Mouse (Mus musculus): Measurements from ENCODE around the gene Xylb. TPM values are rescaled to one million over a fixed set of nuclear protein-coding genes. Genes with fewer than 3 reads are reported as not detected.

The Xylb gene
- 7.8 and 8.2 TPM in 2 replicates for polyA plus RNA-seq (2012; rRNA removed)

DNA sequence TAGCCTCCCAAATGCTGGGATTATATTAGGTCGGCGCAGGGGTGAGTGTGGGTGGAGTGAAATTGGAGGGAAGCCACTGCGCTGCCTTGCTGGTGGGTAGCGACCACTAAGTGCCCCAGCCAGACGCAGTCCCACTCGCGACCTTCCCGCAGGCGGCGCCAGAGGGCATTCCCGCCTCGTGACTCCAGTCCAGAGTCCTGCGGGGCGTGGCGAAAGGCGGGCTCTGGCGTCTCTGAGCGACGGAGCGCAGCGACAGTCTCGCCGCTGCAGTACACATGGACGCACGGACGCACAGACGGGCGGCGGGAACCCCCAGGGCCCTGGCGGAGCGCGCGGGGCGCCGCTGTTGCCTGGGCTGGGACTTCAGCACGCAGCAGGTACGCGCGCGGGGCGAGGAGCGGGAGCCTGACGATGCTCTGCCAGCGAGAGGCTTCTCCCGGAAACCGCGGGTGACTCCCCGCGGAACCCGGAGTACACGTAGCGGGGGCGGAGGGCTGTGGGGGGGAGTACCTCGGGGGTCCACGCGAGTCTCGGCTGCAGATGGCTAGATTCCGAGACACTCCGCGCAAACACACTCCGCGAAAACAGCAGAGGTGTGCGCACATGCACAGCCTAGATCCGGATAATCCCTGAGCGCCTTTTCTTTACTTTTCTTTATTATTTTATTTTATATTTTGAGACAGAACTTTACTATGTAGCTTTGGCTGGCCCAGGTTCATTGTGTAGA, at the start of gene Xylb:
Xylb (plus strand) TSS at position 51 of the 727 bp plus-strand sequence.
- TF ChIP-seq POLR2A (IDR thresholded peaks at IDR 0.05; ENCODE audit: extremely low read depth, insufficient read depth, low read length): 0 out of 2 replicates have a peak, but pooled peaks have one; percentile 48
- peak; percentile 67 for TF ChIP-seq CTCF (IDR thresholded peaks at IDR 0.05; ENCODE audit: extremely low read depth, insufficient read depth, low read length)
- Histone ChIP-seq H3K4me1 (ENCODE audit: control insufficient read depth, insufficient read depth, low read length) (no peaks in the 10 kb centered on the region), H3K27ac (ENCODE audit: insufficient read depth, low read length) (no peak within 1 kb of the TSS), H3K4me3 (ENCODE audit: insufficient read depth, low read length) (peak within 1 kb of the TSS; percentile 31)

DNA sequence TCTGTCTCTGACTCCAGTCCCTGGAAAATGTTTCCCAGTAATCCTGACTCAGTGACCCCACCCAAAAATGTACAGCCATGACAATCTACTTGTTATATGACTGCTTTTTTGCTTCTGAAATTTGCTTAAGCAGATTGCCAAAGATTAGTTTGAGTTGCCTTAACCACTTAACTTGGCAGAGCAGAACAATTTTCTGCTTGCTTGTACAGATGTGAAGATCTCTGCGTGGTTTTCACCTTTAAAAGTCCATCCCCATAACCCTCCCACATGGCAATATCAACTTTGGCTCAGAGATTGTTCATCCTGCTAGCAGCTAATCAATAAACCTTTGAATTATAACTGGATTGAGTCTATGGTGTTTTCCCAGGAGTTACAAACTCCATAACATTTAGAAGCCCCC, 48.1 kb upstream of the Xylb start:
- TF ChIP-seq CTCF (IDR thresholded peaks at IDR 0.05; ENCODE audit: extremely low read depth, insufficient read depth, low read length): no peak
- no peak for TF ChIP-seq POLR2A (IDR thresholded peaks at IDR 0.05; ENCODE audit: extremely low read depth, insufficient read depth, low read length)
- no peaks in the 10 kb centered on the region for H3K4me1 ChIP-seq (ENCODE audit: control insufficient read depth, insufficient read depth, low read length)
- no peak overlapping the region for H3K4me3 ChIP-seq (ENCODE audit: insufficient read depth, low read length)
- H3K27ac ChIP-seq (ENCODE audit: insufficient read depth, low read length): no peak overlapping the region

DNA sequence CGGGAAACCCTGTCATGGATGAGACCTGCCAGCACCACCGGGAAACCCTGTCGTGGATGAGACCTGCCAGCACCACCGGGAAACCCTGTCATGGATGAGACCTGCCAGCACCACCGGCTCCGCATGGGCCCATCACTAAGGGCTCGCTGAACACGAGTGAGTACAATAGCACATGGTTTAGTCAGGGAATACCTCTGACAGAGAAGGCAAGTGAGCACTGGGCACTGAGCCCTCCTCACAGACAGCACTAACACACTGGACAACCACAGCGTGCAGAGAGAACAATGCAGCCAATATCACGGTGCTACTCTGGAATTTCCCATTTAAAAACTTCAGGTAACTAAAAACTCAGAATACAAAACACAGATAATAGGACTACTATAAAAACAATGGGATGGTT, 44.1 kb upstream of the Xylb start:
- Histone ChIP-seq H3K4me1 (ENCODE audit: control insufficient read depth, insufficient read depth, low read length) (no peaks in the 10 kb centered on the region), H3K27ac (ENCODE audit: insufficient read depth, low read length) (no peak overlapping the region), H3K4me3 (ENCODE audit: insufficient read depth, low read length) (no peak overlapping the region)
- TF ChIP-seq CTCF (IDR thresholded peaks at IDR 0.05; ENCODE audit: extremely low read depth, insufficient read depth, low read length): no peak
- TF ChIP-seq POLR2A (IDR thresholded peaks at IDR 0.05; ENCODE audit: extremely low read depth, insufficient read depth, low read length): no peak

DNA sequence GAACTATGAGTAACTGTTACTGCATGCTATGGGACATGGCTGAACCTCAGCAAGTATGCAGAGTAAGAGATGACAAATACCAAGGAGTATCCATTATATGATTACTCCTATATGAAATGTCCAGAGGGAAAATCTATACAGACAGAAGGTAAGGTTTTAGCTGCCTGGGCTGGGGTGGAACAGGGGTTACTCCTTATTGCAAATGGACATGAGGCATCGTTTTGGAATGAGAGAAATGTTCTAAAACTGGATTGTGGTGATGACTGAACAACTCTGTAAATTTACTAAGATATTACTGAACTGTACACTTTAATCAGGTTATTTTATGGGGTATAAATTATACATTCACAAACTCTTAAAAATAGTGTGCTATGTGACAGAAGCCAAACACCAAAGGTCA, 38.3 kb upstream of the Xylb start:
- TF ChIP-seq POLR2A (IDR thresholded peaks at IDR 0.05; ENCODE audit: extremely low read depth, insufficient read depth, low read length) (no peak), CTCF (IDR thresholded peaks at IDR 0.05; ENCODE audit: extremely low read depth, insufficient read depth, low read length) (no peak)
- Histone ChIP-seq H3K4me3 (ENCODE audit: insufficient read depth, low read length) (no peak overlapping the region), H3K27ac (ENCODE audit: insufficient read depth, low read length) (no peak overlapping the region), H3K4me1 (ENCODE audit: control insufficient read depth, insufficient read depth, low read length) (peaks cover 2% of the 10 kb centered on the region; the same call in 1 of the 2 replicates)

DNA sequence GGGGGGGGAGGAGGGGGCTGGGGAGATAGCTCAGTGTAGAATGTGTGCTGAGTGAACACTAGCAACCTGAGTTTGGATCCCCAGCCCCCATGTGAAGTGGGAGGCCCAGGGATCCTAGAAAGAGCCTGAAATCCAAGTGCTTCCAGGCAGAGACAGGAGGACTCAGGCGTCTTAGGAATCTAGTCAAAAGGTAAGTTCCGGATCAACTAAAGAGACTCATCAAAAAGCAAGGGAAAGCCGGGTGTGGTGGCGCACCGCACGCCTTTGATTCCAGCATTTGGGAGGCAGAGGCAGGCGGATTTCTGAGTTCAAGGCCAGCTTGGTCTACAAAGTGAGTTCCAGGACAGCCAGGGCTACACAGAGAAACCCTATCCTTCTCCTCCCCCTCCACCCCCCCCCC, 36.7 kb upstream of the Xylb start:
- peaks cover 2% of the 10 kb centered on the region; the same call in 1 of the 2 replicates for H3K4me1 ChIP-seq (ENCODE audit: control insufficient read depth, insufficient read depth, low read length)
- no peak for TF ChIP-seq CTCF (IDR thresholded peaks at IDR 0.05; ENCODE audit: extremely low read depth, insufficient read depth, low read length)
- no peak for TF ChIP-seq POLR2A (IDR thresholded peaks at IDR 0.05; ENCODE audit: extremely low read depth, insufficient read depth, low read length)
- no peak overlapping the region; the same call in 1 of the 2 replicates for H3K4me3 ChIP-seq (ENCODE audit: insufficient read depth, low read length)
- no peak overlapping the region for H3K27ac ChIP-seq (ENCODE audit: insufficient read depth, low read length)

DNA sequence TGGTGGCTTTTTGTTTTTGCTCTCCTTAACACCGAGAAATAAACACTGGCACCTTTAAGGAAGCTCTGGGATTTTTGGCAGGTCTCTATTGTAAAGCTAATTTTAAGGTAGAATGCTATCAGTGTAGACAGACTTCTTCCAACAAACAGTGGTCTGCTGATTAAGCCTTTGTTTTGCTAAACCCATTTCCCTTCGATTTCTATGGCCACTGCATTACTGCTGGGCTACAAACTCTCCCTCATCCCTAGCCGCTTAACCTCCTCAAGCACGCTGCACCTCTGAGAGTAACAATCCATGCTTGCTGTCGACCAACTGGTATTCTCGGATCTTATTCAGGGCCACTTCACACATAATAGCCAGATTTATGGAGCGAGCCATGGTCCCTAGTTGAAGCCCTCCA, 36.2 kb upstream of the Xylb start:
- Histone ChIP-seq H3K4me3 (ENCODE audit: insufficient read depth, low read length) (peak overlapping the region; percentile 99), H3K27ac (ENCODE audit: insufficient read depth, low read length) (no peak overlapping the region), H3K4me1 (ENCODE audit: control insufficient read depth, insufficient read depth, low read length) (peaks cover 2% of the 10 kb centered on the region; the same call in 1 of the 2 replicates)
- TF ChIP-seq POLR2A (IDR thresholded peaks at IDR 0.05; ENCODE audit: extremely low read depth, insufficient read depth, low read length) (no peak), CTCF (IDR thresholded peaks at IDR 0.05; ENCODE audit: extremely low read depth, insufficient read depth, low read length) (no peak)

DNA sequence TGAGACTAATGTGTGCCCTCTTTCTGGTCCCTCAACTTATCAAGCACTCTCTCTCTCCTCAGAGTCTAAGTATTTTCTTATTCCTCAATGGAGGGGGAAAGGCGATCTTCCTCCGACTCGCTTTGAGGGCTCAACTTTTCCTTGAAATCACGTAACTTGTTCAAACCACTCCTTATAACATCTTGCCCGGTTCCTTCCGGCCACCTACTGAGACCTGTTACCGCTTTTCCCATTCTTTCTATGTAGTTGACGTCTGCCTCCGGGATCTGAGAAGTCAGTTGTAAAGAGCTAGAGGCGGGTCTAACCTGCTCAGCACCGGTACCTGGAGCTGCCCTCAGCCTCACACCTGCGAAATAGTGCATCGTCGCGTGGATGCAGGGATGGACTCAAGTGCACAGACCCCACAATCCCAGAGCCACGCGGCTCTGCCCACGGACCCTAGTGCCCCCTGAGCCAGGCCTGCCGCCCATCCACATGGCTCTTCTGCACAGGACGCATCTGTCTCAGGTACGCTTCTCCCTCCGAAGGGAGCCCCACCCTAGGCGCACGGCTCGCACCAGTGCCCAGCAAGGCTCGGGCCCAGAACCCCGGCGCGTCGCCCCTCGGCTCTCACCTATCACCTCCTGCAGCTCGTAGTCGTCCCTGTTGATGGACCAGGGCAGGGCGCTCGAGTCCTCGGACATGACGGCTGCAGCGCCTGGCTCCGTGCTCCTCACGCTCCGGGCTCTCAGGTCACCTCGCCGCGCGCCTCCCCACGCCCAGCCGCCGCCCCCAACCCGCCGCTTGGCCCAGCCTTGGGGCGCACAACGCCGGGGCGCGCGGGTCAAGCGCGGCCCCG, 35.6 kb upstream of the Xylb start:
- TF ChIP-seq POLR2A (IDR thresholded peaks at IDR 0.05; ENCODE audit: extremely low read depth, insufficient read depth, low read length) (no peak), CTCF (IDR thresholded peaks at IDR 0.05; ENCODE audit: extremely low read depth, insufficient read depth, low read length) (no peak)
- Histone ChIP-seq H3K4me1 (ENCODE audit: control insufficient read depth, insufficient read depth, low read length) (peaks cover 2% of the 10 kb centered on the region; the same call in 1 of the 2 replicates), H3K4me3 (ENCODE audit: insufficient read depth, low read length) (peak overlapping the region; percentile 99), H3K27ac (ENCODE audit: insufficient read depth, low read length) (peak overlapping the region; percentile 99; the same call in 1 of the 2 replicates)

DNA sequence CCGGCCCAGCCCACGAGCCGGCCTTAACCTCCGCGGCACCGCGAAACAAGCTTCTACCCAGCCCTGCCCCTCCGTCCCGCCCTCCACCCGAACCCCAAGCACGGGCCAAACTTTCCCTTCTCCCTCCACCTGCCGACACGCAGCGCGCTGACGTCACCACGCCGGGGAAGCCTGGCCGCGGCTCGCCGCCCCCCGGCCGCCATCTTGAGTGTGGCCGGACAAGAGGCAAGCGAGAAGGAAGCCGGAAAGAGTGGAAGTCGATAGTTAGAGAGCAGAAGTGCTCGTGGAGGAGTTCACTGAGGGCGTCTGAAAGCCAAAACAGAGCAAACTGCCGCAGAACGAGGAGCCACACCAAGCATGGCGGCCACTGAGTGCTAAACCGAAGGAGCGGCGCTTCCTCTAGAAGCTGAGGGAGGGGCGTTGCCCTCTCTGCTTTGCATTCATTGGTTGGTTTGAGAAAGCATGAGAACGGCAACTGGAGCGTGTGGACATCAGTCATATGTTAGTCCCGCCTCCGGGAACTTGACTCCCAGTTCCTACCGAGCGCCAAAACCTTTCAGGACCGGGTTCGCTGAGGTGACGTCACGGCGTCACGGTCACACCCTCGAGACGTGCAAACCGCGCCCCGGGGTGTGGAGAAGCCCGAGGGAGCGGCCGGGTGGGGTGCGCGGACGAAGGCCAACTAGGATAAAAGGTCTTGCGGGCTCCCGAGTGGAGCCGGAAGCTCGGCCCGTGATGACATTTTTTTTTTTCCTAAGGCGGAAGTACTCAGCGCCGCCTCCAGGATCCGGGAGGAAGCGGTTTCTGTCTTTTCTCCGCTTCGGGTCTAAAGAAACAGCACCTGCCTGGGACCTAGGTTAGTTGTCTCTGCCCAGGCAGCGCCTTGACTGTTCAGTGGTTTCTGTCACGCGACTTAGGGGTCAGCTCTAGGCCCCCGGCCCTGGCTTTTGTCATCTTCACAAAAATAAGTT, 34.6 kb upstream of the Xylb start, which contains the start of gene Oxsr1:
Oxsr1 (minus strand) TSS at position 139 of the 971 bp plus-strand sequence.
- Histone ChIP-seq H3K4me3 (ENCODE audit: insufficient read depth, low read length) (peak within 1 kb of the TSS; percentile 99), H3K4me1 (ENCODE audit: control insufficient read depth, insufficient read depth, low read length) (peaks cover 2% of the 10 kb centered on the region; the same call in 1 of the 2 replicates), H3K27ac (ENCODE audit: insufficient read depth, low read length) (peak within 1 kb of the TSS; percentile 99)
- TF ChIP-seq POLR2A (IDR thresholded peaks at IDR 0.05; ENCODE audit: extremely low read depth, insufficient read depth, low read length) (peak; percentile 44), CTCF (IDR thresholded peaks at IDR 0.05; ENCODE audit: extremely low read depth, insufficient read depth, low read length) (0 out of 2 replicates have a peak, but pooled peaks have one; percentile 12)
